Mouse (Mus musculus) B cell, adult 62 days (primary cell): ENCODE results near the gene Diras1. TPM values are rescaled to one million over a fixed set of nuclear protein-coding genes. Genes with fewer than 3 reads are reported as not detected.

ENCODE experiments used
- total RNA-seq: library from RNA; stranded (reverse); gene quantifications from 4 replicates; pipeline ENCODE4 v1.2.4, GENCODE M21; 2023

The Diras1 gene
- total RNA-seq, result not detected in 4 replicates

GRCm38 (mm10) chr10:81025639-81026275, at the start of gene Diras1:
Gene Diras1, minus strand, starts transcription at chr10:81025662.

DNA sequence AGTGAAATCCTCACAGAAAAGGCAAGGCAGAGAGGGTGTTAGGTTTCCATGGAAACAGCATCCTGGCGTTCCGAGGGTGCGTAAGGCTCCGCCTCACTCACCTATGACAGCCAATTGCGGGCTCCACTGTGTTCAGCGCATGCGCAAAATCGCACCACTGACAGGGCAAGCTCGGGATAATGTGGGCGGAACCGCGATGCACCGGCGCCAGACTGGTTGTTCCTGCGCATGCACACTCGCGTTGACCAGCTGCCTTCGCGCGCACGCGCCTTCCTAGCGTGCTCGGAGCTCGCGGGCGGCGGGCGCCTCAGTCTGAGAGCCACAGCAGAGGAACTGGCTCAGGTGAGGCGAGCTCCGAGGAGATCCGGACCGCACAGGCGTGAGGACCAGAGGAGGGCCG, 44.4 kb upstream of the Diras1 start, which contains the start of gene Thop1:
Gene Thop1 (plus strand): TSS at position 200 of the 400 bp plus-strand sequence.

GRCm38 (mm10) chr10:81059603-81060543, 34.4 kb upstream of the Diras1 start, which contains the start of gene Sgta:
Gene Sgta, minus strand, starts transcription at chr10:81060181.

GRCm38 (mm10) chr10:81036988-81037580, 11.6 kb upstream of the Diras1 start, which contains the start of gene Slc39a3:
Gene Slc39a3, minus strand, starts transcription at chr10:81037426.

GRCm38 (mm10) chr10:81014393-81015384, 10.8 kb downstream of the Diras1 start, which contains the start of gene Gng7:
Gene Gng7, minus strand, starts transcription at chr10:81014945.

Other genes with a start within 250 kb of the Diras1 start
- 73.0 to 86.5 TPM (median 77.6 TPM) in 4 replicates for gene Sf3a2, start 227.5 kb downstream of the Diras1 start, total RNA-seq
- 99.4 to 138 TPM (median 104 TPM) in 4 replicates for gene Plekhj1, start 227.0 kb downstream of the Diras1 start, total RNA-seq
- 1.4 to 2.0 TPM (median 1.6 TPM) in 4 replicates for gene Amh, start 220.4 kb downstream of the Diras1 start, total RNA-seq
- gene Jsrp1, start 212.2 kb downstream of the Diras1 start, total RNA-seq, result not detected in 4 replicates
- gene Oaz1, start 199.0 kb downstream of the Diras1 start, total RNA-seq, result 513 to 527 TPM (median 522 TPM) in 4 replicates
- gene Lingo3, start 181.6 kb downstream of the Diras1 start, total RNA-seq, result not detected in 4 replicates
- 20.7 to 35.6 TPM (median 25.5 TPM) in 4 replicates for gene Lsm7, start 170.5 kb downstream of the Diras1 start, total RNA-seq
- 28.8 to 33.2 TPM (median 31.9 TPM) in 4 replicates for gene Sppl2b, start 170.4 kb downstream of the Diras1 start, total RNA-seq
- not detected in 4 replicates for gene Tmprss9, start 153.8 kb downstream of the Diras1 start, total RNA-seq
- gene Timm13, start 124.7 kb downstream of the Diras1 start, total RNA-seq, result 57.5 to 75.0 TPM (median 69.9 TPM) in 4 replicates
- 11.6 to 13.6 TPM (median 12.6 TPM) in 4 replicates for gene Lmnb2, start 107.4 kb downstream of the Diras1 start, total RNA-seq
- 39.7 to 58.7 TPM (median 48.3 TPM) in 4 replicates for gene Gadd45b, start 95.6 kb downstream of the Diras1 start, total RNA-seq
- gene Gng7, start 10.7 kb downstream of the Diras1 start, total RNA-seq, result 0.27 to 1.4 TPM (median 0.43 TPM) in 4 replicates
- 11.2 to 15.3 TPM (median 11.6 TPM) in 4 replicates for gene Slc39a3, start 11.8 kb upstream of the Diras1 start, total RNA-seq
- gene Sgta, start 34.5 kb upstream of the Diras1 start, total RNA-seq, result 61.8 to 68.8 TPM (median 65.7 TPM) in 4 replicates
- gene Thop1, start 44.4 kb upstream of the Diras1 start, total RNA-seq, result 13.8 to 17.5 TPM (median 15.7 TPM) in 4 replicates
- gene Creb3l3, start 73.2 kb upstream of the Diras1 start, total RNA-seq, result not detected in 4 replicates
- 140 to 154 TPM (median 146 TPM) in 4 replicates for gene Map2k2, start 80.3 kb upstream of the Diras1 start, total RNA-seq
- gene Zbtb7a, start 109.6 kb upstream of the Diras1 start, total RNA-seq, result 102 to 107 TPM (median 105 TPM) in 4 replicates
- 60.6 to 70.8 TPM (median 66.5 TPM) in 4 replicates for gene Pias4, start 142.3 kb upstream of the Diras1 start, total RNA-seq
- 1,970 to 2,090 TPM (median 2,027 TPM) in 4 replicates for gene Eef2, start 151.0 kb upstream of the Diras1 start, total RNA-seq
- gene Dapk3, start 157.3 kb upstream of the Diras1 start, total RNA-seq, result 79.2 to 84.3 TPM (median 81.9 TPM) in 4 replicates
- gene 4930442H23Rik, start 158.2 kb upstream of the Diras1 start, total RNA-seq, result not detected in 4 replicates
- gene Nmrk2, start 176.4 kb upstream of the Diras1 start, total RNA-seq, result not detected in 4 replicates
- gene Atcay, start 205.2 kb upstream of the Diras1 start, total RNA-seq, result not detected in 4 replicates
- 4.3 to 6.4 TPM (median 4.6 TPM) in 4 replicates for gene Zfr2, start 207.5 kb upstream of the Diras1 start, total RNA-seq
- 25.9 to 37.1 TPM (median 29.9 TPM) in 4 replicates for gene Matk, start 227.3 kb upstream of the Diras1 start, total RNA-seq
- gene Mrpl54, start 241.3 kb upstream of the Diras1 start, total RNA-seq, result 120 to 145 TPM (median 129 TPM) in 4 replicates
- 22.1 to 30.5 TPM (median 26.9 TPM) in 4 replicates for gene Apba3, start 241.3 kb upstream of the Diras1 start, total RNA-seq